Mouse (Mus musculus) myocyte (in vitro differentiated cells): ENCODE data around the gene Tmem214.

ENCODE experiments used
- CEBPB ChIP-seq: IDR thresholded peaks from 2 replicates; pipeline ENCODE4 v1.6.1; 2011; ENCODE audit warnings: mild to moderate bottlenecking, moderate library complexity; ENCODE audit not compliant: poor library complexity, insufficient read depth, severe bottlenecking
- E2F4 ChIP-seq: IDR thresholded peaks from one replicate; pipeline ENCODE4 v1.6.1; 2011; ENCODE audit warnings: mild to moderate bottlenecking, control low read depth, moderate library complexity; ENCODE audit not compliant: insufficient read depth
- MAX ChIP-seq: IDR thresholded peaks from one replicate; pipeline ENCODE4 v1.6.1; 2011; ENCODE audit warnings: low read depth, mild to moderate bottlenecking, control low read depth
- MYOG ChIP-seq, 3 experiments: IDR thresholded peaks; one replicate each; pipeline ENCODE4 v1.6.1; 2011; ENCODE audit warnings: control low read depth in 2 of 3, low read depth in 2 of 3, mild to moderate bottlenecking in 2 of 3; ENCODE audit not compliant: insufficient read length in 2 of 3, control insufficient read depth in 1 of 3, insufficient read depth in 1 of 3
- POLR2A ChIP-seq: IDR thresholded peaks from one replicate; pipeline ENCODE4 v1.6.1; 2011; ENCODE audit warnings: low read depth, mild to moderate bottlenecking, control low read depth, moderate library complexity; ENCODE audit not compliant: insufficient read length
- REST ChIP-seq: IDR thresholded peaks from one replicate; pipeline ENCODE4 v1.6.1; 2011; ENCODE audit warnings: mild to moderate bottlenecking, control low read depth, moderate library complexity; ENCODE audit not compliant: insufficient read depth, insufficient read length
- TCF12 ChIP-seq: IDR thresholded peaks from one replicate; pipeline ENCODE4 v1.6.1; 2011; ENCODE audit warnings: mild to moderate bottlenecking, control low read depth; ENCODE audit not compliant: poor library complexity, insufficient read depth, severe bottlenecking
- USF1 ChIP-seq: IDR thresholded peaks from one replicate; pipeline ENCODE4 v1.6.1; 2011; ENCODE audit warnings: low read depth, mild to moderate bottlenecking, control low read depth, moderate library complexity

DNA sequence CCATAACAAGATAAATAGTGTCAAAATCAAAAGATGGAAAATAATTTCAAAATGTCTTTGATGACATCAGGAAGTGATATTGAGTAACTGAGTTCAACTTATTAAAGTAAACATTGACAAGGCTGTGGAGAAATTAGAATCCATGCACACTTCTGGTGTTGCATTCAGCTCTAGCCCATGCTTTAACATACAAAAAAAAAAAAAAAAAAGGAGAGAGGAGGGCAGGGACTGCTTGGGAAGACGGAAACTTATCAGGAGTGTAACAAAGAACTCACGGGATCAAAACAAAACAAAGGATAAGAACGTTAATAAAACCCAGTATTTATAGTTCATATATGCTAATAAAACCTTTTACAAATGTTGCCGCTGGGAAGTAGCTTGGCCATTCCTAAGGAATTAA is 18.4 kb downstream of the Tmem214 start:
- TF ChIP-seq MYOG (IDR thresholded peaks at IDR 0.05; ENCODE audit: control insufficient read depth in 1 of 3, insufficient read depth in 1 of 3, insufficient read length in 2 of 3, low read depth in 2 of 3), result no peak
- TF ChIP-seq REST, result no peak
- no peak for TF ChIP-seq MAX
- TF ChIP-seq TCF12, result no peak
- TF ChIP-seq POLR2A, result no peak
- no peak for TF ChIP-seq CEBPB
- no peak for TF ChIP-seq E2F4
- no peak for TF ChIP-seq USF1
